22 mouse cellular contexts compared by ENCODE assay signal in the genomic region with DNA sequence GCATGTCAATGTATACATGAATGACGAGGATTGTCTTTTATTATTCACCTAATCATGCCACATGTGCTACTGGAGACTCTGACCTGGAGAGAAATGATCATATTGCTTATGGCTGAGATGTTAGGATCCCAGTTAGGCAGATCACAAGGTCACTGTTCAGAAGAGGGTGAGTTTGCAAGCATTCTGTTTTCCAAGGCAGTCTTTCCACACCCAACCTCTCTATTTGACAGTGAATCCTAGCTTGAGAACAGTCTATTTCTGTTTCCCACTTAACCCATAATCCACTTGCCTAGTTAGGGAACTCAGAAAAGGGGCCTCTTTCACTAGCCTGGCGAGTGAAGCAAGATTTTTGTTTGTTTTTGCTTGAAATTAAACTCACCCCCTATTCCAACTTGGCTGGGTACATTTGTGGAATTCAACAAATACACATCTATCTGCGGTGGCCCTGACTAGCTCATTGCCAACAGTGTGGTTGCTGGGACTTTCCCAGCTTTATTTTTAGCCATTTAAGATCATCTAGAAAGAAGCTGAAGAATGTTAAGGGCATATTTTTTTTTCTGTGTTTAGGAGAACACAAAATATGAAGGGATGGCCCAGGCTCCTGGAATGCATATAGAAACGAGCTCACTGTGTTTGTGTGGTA. TPM values are rescaled to one million over a fixed set of nuclear protein-coding genes. Genes with fewer than 3 reads are reported as not detected.
DNase-seq lines count a peak whose midpoint lies in the region; ATAC-seq and TF ChIP-seq lines count a peak whose summit lies in the region.
"Had no signal": no experiment of that assay in that cellular context is flagged by ENCODE, and none has a peak within 500 bp of the region (broad histone marks: within the 10 kb centered on the region; RNA-seq: fewer than 3 reads in every experiment).

No protein-coding gene starts in this region.

- no peak overlapping the region for H3K4me3 ChIP-seq in heart, postnatal 0 days (ENCODE audit: low read depth, low read length)
- H3K4me3 ChIP-seq in heart, embryonic 10.5 days = no peak overlapping the region
- H3K4me3 ChIP-seq in embryonic facial prominence, embryonic 15.5 days (replicated peaks) = no peak overlapping the region
- H3K4me3 ChIP-seq in midbrain, embryonic 11.5 days (ENCODE audit: low read depth, low read length) = no peak overlapping the region
- H3K4me3 ChIP-seq: forebrain, embryonic 10.5 days had no signal

- no peaks in the 10 kb centered on the region for H3K4me1 ChIP-seq in heart, postnatal 0 days (ENCODE audit: control insufficient read depth, insufficient read depth)
- H3K4me1 ChIP-seq in heart, embryonic 10.5 days = no peaks in the 10 kb centered on the region
- H3K4me1 ChIP-seq in embryonic facial prominence, embryonic 15.5 days = no peaks in the 10 kb centered on the region
- H3K4me1 ChIP-seq in midbrain, embryonic 11.5 days (ENCODE audit: control insufficient read depth, insufficient read depth, low read length) = no peaks in the 10 kb centered on the region
- H3K4me1 ChIP-seq: forebrain, embryonic 10.5 days had no signal

- ATAC-seq in heart, postnatal 0 days (ENCODE audit: insufficient read depth, low read depth) = peak; percentile 73
- no peak for ATAC-seq in embryonic facial prominence, embryonic 15.5 days (ENCODE audit: insufficient number of reproducible peaks, low FRiP score, low TSS enrichment, low read depth)
- no peak for ATAC-seq in midbrain, embryonic 11.5 days (ENCODE audit: low FRiP score)
- ATAC-seq: CD4-positive, CD25-positive, alpha-beta regulatory T cell, adult 4 months; forebrain, postnatal 0 days; hindbrain, postnatal 0 days; intestine, postnatal 0 days; midbrain, embryonic 16.5 days had no signal

- no peaks in the 10 kb centered on the region for H3K36me3 ChIP-seq in heart, postnatal 0 days (replicated peaks; ENCODE audit: control insufficient read depth, insufficient read depth, low read length)
- no peaks in the 10 kb centered on the region for H3K36me3 ChIP-seq in heart, embryonic 10.5 days
- no peaks in the 10 kb centered on the region for H3K36me3 ChIP-seq in embryonic facial prominence, embryonic 15.5 days
- no peaks in the 10 kb centered on the region for H3K36me3 ChIP-seq in midbrain, embryonic 11.5 days (ENCODE audit: control insufficient read depth, insufficient read depth, low read length)
- H3K36me3 ChIP-seq: forebrain, embryonic 10.5 days; G1E had no signal

- H3K27ac ChIP-seq in heart, postnatal 0 days (ENCODE audit: low read depth) = peak overlapping the region; percentile 70
- H3K27ac ChIP-seq in heart, embryonic 10.5 days = no peak overlapping the region
- 0 out of 2 replicates have a peak overlapping the region, but pooled peaks have one; percentile 36 for H3K27ac ChIP-seq in embryonic facial prominence, embryonic 15.5 days (replicated peaks)
- no peak overlapping the region for H3K27ac ChIP-seq in midbrain, embryonic 11.5 days (ENCODE audit: low read depth, low read length)
- H3K27ac ChIP-seq: forebrain, embryonic 10.5 days; hindbrain, postnatal 0 days; kidney, postnatal 0 days had no signal

- no peaks in the 10 kb centered on the region for H3K9me3 ChIP-seq in heart, postnatal 0 days (replicated peaks; ENCODE audit: control insufficient read depth, low read length)
- no peaks in the 10 kb centered on the region for H3K9me3 ChIP-seq in heart, embryonic 10.5 days
- no peaks in the 10 kb centered on the region for H3K9me3 ChIP-seq in embryonic facial prominence, embryonic 15.5 days (replicated peaks)
- no peaks in the 10 kb centered on the region for H3K9me3 ChIP-seq in midbrain, embryonic 11.5 days (ENCODE audit: control insufficient read depth, low read length)
- H3K9me3 ChIP-seq: forebrain, embryonic 10.5 days; G1E had no signal

- WGBS in heart, postnatal 0 days = 30% methylated on average over 4 of the region's 4 CpGs
- WGBS in heart, embryonic 10.5 days = 48% methylated on average over 4 of the region's 4 CpGs
- 37% methylated on average over 4 of the region's 4 CpGs for WGBS in embryonic facial prominence, embryonic 15.5 days
- 72% methylated on average over 4 of the region's 4 CpGs for WGBS in midbrain, embryonic 11.5 days

- H3K4me2 ChIP-seq in heart, postnatal 0 days (ENCODE audit: low read depth, low read length) = peak overlapping the region; percentile 18
- no peak overlapping the region for H3K4me2 ChIP-seq in embryonic facial prominence, embryonic 15.5 days (replicated peaks)
- no peak overlapping the region for H3K4me2 ChIP-seq in midbrain, embryonic 11.5 days

- DNase-seq in heart, postnatal 0 days (ENCODE audit: low spot score) = peak; percentile 19
- no peak for DNase-seq in heart, embryonic 10.5 days (ENCODE audit: low spot score)
- DNase-seq in 3134 (ENCODE audit: extremely low read depth, insufficient read length, low spot score) = peak; percentile 71
- peak; percentile 90 for DNase-seq in 3T3-L1 (ENCODE audit: low read depth, low spot score)
- no peak for DNase-seq in cerebellum, adult 11 months
- DNase-seq in midbrain, embryonic 11.5 days (ENCODE audit: low spot score, missing footprints) = no peak
- DNase-seq: cerebellum, adult 9-10 months; forebrain, postnatal 0 days; gastrocnemius, postnatal 36 days; heart, postnatal 36 days; layer of hippocampus, postnatal 36 days; right cerebral cortex, adult 18-20 months had no signal

- TF ChIP-seq CTCF in heart, postnatal 0 days (IDR thresholded peaks at IDR 0.05; ENCODE audit: low read depth) = no peak

- no peak overlapping the region for H3K9ac ChIP-seq in heart, postnatal 0 days (replicated peaks; ENCODE audit: low read depth, low read length)
- H3K9ac ChIP-seq in embryonic facial prominence, embryonic 15.5 days = no peak overlapping the region
- no peak overlapping the region for H3K9ac ChIP-seq in midbrain, embryonic 11.5 days (ENCODE audit: low read length)
- H3K9ac ChIP-seq: forebrain, postnatal 0 days had no signal

- H3K27me3 ChIP-seq in heart, postnatal 0 days (ENCODE audit: control insufficient read depth, insufficient read depth, low read length) = no peaks in the 10 kb centered on the region
- H3K27me3 ChIP-seq in heart, embryonic 10.5 days (ENCODE audit: insufficient read depth, poor library complexity, severe bottlenecking) = no peaks in the 10 kb centered on the region
- no peaks in the 10 kb centered on the region for H3K27me3 ChIP-seq in embryonic facial prominence, embryonic 15.5 days
- no peaks in the 10 kb centered on the region; the same call in 1 of the 2 replicates for H3K27me3 ChIP-seq in midbrain, embryonic 11.5 days (ENCODE audit: control insufficient read depth, insufficient read depth, low read length)

- TF ChIP-seq EP300 in heart, postnatal 0 days (IDR thresholded peaks at IDR 0.05; ENCODE audit: low read depth) = no peak

RNA-seq across cellular contexts. Expression of a gene that starts 17.2 kb away (rescaled TPM):
- 3.1 and 6.9 TPM in 2 replicates for total RNA-seq in heart, postnatal 0 days (2014; rRNA removed; ENCODE audit: low replicate concordance)
- polyA plus RNA-seq in heart, postnatal 0 days (2015; fragmentation: Nextera tagmentation; extraction: Ambion mirVana) = 4.6 TPM in 2 replicates
- 4.2 and 5.6 TPM in 2 replicates for polyA plus RNA-seq in heart, embryonic 10.5 days (2016; fragmentation: Nextera tagmentation; extraction: Ambion mirVana)
- 18.0 and 18.5 TPM in 2 replicates for polyA plus RNA-seq in embryonic facial prominence, embryonic 15.5 days (2015; fragmentation: Nextera tagmentation; extraction: Ambion mirVana)
- polyA plus RNA-seq in midbrain, embryonic 11.5 days (2014; fragmentation: Nextera tagmentation; extraction: Ambion mirVana) = 103 and 116 TPM in 2 replicates
- total RNA-seq: common myeloid progenitor, adult 5-6 weeks; megakaryocyte-erythroid progenitor cell, adult 5-6 weeks had no signal
- polyA plus RNA-seq: CD4-positive, CD25-positive, alpha-beta regulatory T cell, adult 4 months; G1E had no signal

Comparison
In these comparisons a context has a peak if more than half of its experiments do, and no peak if none do; other contexts are left out.
1. DNase-seq: peak in heart, postnatal 0 days (single experiment), 3134 (single experiment) and 3T3-L1 (single experiment); none in heart, embryonic 10.5 days (single experiment), cerebellum, adult 11 months (single experiment) and midbrain, embryonic 11.5 days (single experiment).
2. H3K27ac ChIP-seq: peak in heart, postnatal 0 days (single experiment) and embryonic facial prominence, embryonic 15.5 days (single experiment); none in heart, embryonic 10.5 days (single experiment) and midbrain, embryonic 11.5 days (single experiment).